Mouse (Mus musculus) hindbrain, embryonic 10.5 days (tissue): ENCODE measurements around the gene Creld2. TPM values are rescaled to one million over a fixed set of nuclear protein-coding genes. Genes with fewer than 3 reads are reported as not detected.

Experiments used
- DNase-seq: peaks from one replicate; pipeline ENCODE4 v3.0.0-alpha.2; 2017; ENCODE audit warnings: low spot score
- H3K27ac ChIP-seq: fragments of 300-500 bp; sonication (generic); 2 replicates; pipeline ENCODE4 v1.5.1; 2016; ENCODE audit warnings: mild to moderate bottlenecking, moderate library complexity
- H3K27me3 ChIP-seq: fragments of 300-500 bp; sonication (generic); 2 replicates; pipeline ENCODE4 v1.6.1; 2016; ENCODE audit warnings: mild to moderate bottlenecking; ENCODE audit not compliant: poor library complexity, insufficient read depth, severe bottlenecking
- H3K36me3 ChIP-seq: fragments of 300-500 bp; sonication (generic); 2 replicates; pipeline ENCODE4 v1.6.1; 2016; ENCODE audit warnings: mild to moderate bottlenecking, moderate library complexity
- H3K4me1 ChIP-seq: fragments of 300-500 bp; sonication (generic); replicated peaks from 2 replicates; pipeline ENCODE4 v1.6.1; 2016; ENCODE audit warnings: mild to moderate bottlenecking
- H3K4me3 ChIP-seq: fragments of 300-500 bp; sonication (generic); 2 replicates; pipeline ENCODE4 v1.5.1; 2016; ENCODE audit warnings: mild to moderate bottlenecking, moderate library complexity
- H3K9me3 ChIP-seq: fragments of 300-500 bp; sonication (generic); 2 replicates; pipeline ENCODE4 v1.6.1; 2016; ENCODE audit warnings: mild to moderate bottlenecking, moderate library complexity
- WGBS: fragments of 180-500 bp; shearing (Covaris S2); methylation state at CpG from one replicate; pipeline ENCODE4 v1.1.7; 2016; 5-methylcytosine and 5-hydroxymethylcytosine counted together
- polyA plus RNA-seq: library from polyadenylated mRNA; unstranded; fragments of >200 nt; fragmentation: Nextera tagmentation; extraction: Ambion mirVana; gene quantifications from 2 replicates; pipeline ENCODE4 v1.2.1, GENCODE M21; 2016

Creld2 gene
- polyA plus RNA-seq, 1 experiment from 2014 or later = 88.5 TPM

DNA sequence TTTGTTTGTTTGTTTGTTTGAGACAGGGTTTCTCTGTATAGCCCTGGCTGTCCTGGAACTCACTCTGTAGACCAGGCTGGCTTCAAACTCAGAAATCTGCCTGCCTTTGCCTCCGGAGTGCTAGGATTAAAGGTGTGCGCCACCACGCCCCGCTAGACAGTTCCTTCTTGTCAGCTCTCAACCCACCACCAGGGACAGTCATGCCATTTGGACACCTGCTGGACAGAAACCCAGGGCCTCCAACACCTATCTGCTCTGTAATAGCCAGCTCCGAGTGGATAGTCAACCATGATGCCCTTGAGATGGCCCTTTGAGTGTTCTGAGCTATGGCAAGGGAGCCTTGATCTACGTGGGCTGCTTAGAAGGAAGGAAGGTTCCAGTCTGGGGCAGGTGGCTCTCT lies 16.6 kb downstream of the Creld2 start:
- Histone ChIP-seq H3K27ac (no peak overlapping the region), H3K36me3 (no peaks in the 10 kb centered on the region), H3K4me1 (peaks cover 41% of the 10 kb centered on the region), H3K9me3 (no peaks in the 10 kb centered on the region), H3K27me3 (no peaks in the 10 kb centered on the region), H3K4me3 (no peak overlapping the region)
- DNase-seq = no peak
- WGBS = 82% methylated on average over 6 of the region's 6 CpGs

DNA sequence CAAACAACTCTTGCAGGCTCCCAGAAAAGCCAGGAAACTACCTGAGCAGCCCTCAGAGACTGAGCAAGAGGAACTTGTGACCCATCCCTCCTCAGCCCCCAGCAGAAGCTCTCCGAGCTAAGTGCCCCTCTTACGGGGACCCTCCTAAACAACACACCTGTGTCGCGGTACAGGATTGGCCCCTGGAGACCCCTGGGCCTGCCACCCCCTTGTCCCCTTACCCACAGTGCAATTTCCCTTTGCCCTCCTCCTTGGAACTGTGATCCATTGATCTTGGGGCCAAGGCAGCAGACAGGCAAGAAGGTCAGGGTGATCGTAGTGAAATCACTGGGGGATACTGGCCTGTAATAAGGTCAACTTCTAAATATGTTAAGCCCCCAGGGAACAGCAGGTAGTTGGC lies 17.1 kb downstream of the Creld2 start:
- H3K4me3 ChIP-seq = no peak overlapping the region
- no peak for DNase-seq
- H3K36me3 ChIP-seq = no peaks in the 10 kb centered on the region
- WGBS = 73% methylated on average over 5 of the region's 5 CpGs
- H3K27ac ChIP-seq = no peak overlapping the region
- peaks cover 39% of the 10 kb centered on the region for H3K4me1 ChIP-seq
- no peaks in the 10 kb centered on the region for H3K9me3 ChIP-seq
- H3K27me3 ChIP-seq = no peaks in the 10 kb centered on the region

DNA sequence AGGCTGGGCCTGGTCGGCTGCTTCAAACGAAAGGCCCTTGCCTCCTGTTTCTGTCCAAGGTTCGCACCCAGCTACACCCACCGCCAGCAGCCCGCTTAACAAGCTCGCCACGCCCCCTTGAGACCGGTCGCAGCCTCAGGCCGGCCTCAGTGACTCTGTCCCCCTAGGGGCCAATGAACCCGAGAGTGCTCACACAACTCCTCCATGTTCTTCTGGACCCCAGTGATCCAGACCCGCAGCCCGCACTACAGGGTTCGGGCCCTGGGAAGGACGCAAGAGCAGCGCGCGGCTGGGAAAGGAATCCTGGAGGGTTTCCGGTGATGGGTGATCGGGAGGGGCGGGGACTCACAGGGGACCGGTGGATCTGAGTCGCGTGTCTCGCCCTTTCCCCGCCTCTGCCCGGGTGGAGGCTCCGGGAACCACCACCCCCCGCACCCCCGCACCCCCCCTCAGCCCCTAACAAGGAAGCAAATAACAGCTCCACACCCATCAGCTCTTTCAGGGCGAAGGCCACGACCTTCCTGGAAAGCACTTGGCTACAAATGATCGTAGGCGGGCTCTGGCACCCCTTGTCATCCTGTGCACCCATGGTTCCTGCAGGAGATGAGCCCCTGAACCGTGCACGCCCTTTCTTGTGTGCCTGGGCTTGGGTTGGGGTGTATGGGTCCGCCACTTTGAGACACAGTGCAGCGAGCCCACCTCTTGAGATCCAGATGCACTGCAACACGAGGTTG lies 17.9 kb downstream of the Creld2 start:
- under 1% methylated on average over 39 of the region's 39 CpGs for WGBS
- no peaks in the 10 kb centered on the region for H3K27me3 ChIP-seq
- peak overlapping the region; percentile 63 for H3K4me3 ChIP-seq
- no peaks in the 10 kb centered on the region for H3K9me3 ChIP-seq
- H3K36me3 ChIP-seq = no peaks in the 10 kb centered on the region
- peak; percentile 69 for DNase-seq
- peak overlapping the region; percentile 86 for H3K27ac ChIP-seq
- peaks cover 39% of the 10 kb centered on the region for H3K4me1 ChIP-seq

DNA sequence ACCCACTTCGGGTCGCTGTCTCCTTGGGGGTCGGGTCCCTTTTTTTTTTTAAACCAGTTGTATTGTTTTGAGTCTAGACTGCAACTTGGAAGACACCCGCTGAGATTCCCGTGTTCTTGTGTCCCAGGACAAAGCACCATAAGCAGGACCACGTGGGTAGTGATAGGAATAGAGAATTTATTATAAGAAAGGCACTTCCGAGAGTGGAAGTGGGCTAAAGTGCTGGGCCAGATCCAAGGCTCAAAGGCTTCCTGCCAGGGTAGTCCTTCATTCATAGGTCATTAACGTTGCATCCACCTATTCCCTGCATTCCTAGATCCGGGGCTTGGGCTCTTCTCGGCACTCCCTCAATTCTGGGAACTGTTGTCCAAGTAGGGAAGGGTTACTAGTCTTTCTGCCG lies 18.5 kb downstream of the Creld2 start:
- peaks cover 39% of the 10 kb centered on the region for H3K4me1 ChIP-seq
- 2% methylated on average over 11 of the region's 11 CpGs for WGBS
- H3K36me3 ChIP-seq = no peaks in the 10 kb centered on the region
- H3K4me3 ChIP-seq = peak overlapping the region; percentile 63
- peak overlapping the region; percentile 86 for H3K27ac ChIP-seq
- no peaks in the 10 kb centered on the region for H3K27me3 ChIP-seq
- no peaks in the 10 kb centered on the region for H3K9me3 ChIP-seq
- DNase-seq = no peak

DNA sequence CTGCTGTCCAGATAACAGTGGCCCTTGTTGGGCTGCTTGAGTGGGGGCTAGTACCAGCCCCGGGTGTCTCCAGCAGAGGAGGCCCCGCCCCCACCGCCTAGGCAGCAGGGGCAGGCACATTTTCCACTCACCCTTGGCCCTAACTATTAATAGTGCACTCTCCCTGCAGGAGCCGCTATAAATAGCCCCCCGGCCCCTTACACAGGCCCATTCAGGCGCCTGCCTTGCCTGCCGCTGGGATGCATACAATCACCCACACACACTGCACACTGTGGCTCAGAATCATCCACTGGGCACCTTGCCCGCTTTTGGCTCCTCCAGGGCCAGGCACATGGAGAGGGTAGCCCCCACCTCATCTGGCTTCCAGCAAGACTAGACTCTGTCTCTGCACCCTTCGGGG lies 19.8 kb downstream of the Creld2 start:
- no peak for DNase-seq
- Histone ChIP-seq H3K9me3 (no peaks in the 10 kb centered on the region), H3K36me3 (no peaks in the 10 kb centered on the region), H3K4me1 (peaks cover 46% of the 10 kb centered on the region), H3K4me3 (no peak overlapping the region), H3K27ac (peak overlapping the region; percentile 70), H3K27me3 (no peaks in the 10 kb centered on the region)
- WGBS = 31% methylated on average over 9 of the region's 9 CpGs

DNA sequence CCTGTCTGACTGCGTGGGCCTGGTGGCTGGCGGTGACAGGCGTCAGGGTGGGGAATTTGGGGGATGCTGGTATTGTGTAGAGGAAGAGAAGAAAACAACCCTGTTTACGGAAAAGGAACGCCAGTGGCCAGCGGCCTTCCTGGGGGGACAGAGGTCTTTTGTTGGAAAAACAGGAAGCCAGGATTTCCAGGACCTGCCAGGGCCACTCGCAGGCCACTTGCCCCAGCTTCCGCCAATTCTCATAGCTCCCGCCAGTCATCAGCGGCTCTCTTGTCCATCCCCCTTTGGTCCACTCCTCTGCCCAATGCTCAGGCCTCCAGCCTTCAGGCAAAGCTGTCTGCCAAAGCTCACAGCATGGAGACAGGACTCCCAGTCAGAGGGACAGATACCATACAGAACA lies 20.7 kb downstream of the Creld2 start:
- 52% methylated on average over 10 of the region's 10 CpGs for WGBS
- Histone ChIP-seq H3K4me1 (peaks cover 46% of the 10 kb centered on the region), H3K36me3 (no peaks in the 10 kb centered on the region), H3K4me3 (no peak overlapping the region), H3K27me3 (no peaks in the 10 kb centered on the region), H3K27ac (peak overlapping the region; percentile 70; the same call in 1 of the 2 replicates), H3K9me3 (no peaks in the 10 kb centered on the region)
- DNase-seq = peak; percentile 26

DNA sequence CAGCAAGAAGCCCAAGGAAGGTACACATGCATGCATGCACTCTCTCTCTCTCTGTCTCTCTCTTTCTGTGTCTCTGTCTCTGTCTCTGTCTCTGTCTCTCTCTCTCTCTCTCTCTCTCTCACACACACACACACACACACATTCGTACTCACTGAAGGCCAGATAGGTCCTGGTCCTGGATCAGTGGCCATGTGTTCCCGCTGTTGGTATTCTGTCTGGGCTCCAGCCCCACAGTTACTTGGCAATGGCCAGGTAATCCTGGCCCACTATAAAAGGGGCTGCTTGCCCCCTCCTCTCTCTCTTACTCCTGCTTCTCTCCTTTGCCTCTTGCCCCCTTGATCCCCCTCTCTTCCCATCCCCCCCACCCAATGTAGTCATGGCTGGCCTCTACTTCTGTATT lies 21.7 kb downstream of the Creld2 start:
- DNase-seq = no peak
- Histone ChIP-seq H3K9me3 (no peaks in the 10 kb centered on the region), H3K27me3 (no peaks in the 10 kb centered on the region), H3K36me3 (no peaks in the 10 kb centered on the region), H3K4me1 (peaks cover 46% of the 10 kb centered on the region), H3K4me3 (no peak overlapping the region), H3K27ac (no peak overlapping the region)
- WGBS = 93% methylated on average over 2 of the region's 2 CpGs

DNA sequence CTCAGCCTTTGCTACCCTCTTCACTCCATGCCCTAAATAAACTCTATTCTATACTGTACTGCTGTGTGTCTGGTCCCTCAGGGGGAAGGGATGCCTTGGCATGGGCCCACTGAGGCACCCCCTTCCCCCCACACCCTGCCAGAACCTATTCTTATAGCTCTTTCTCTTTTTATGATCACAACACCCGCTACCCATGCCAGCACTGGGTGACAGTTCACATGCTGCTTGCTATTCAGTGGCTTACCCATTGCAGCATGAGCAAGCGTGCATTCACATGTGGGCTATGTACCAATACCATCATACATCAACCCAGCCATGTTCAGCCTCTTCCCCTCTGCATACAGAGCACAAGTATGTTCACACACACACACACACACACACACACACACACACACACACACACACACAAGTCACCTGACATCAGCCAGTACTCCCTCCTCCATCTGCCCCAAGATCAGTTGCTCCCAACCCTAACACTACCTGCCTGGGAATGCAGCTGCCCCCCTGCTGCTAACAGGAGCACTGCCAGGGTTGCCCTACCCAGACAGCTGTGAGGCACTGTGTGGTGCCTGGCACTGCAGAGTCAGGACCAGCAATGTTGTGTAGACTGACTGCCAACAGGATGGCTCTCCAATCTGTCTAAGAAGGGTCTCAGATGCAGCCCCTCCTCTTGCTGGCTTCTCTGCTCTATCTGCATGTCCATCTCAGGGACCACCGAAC lies 22.3 kb downstream of the Creld2 start:
- H3K27me3 ChIP-seq = no peaks in the 10 kb centered on the region
- H3K27ac ChIP-seq = no peak overlapping the region
- WGBS = 92% methylated on average over 3 of the region's 3 CpGs

DNA sequence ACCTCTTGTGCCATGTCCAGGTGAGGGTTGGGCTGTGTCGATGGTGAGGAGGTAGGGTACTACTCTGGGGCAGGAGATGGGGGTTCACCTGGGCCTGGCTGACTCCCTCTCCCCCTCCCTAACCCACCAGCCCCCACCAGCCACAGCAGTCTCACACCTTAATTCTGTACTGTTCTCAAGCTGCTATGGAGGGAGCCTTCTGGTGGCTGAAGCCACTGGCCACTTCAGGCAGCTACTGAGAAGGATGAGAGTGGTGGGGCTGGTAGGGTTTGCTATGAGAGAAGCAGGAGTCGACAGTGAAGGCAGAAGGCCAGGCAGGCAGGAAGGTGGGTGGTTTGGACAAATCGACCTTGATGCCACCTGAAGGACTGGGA lies 22.8 kb downstream of the Creld2 start:
- Histone ChIP-seq H3K4me3 (no peak overlapping the region), H3K27me3 (no peaks in the 10 kb centered on the region)
- WGBS = 80% methylated on average over 3 of the region's 3 CpGs

More for the DNA sequence above, 22.3 kb downstream of the Creld2 start:
- no peak for DNase-seq
- no peaks in the 10 kb centered on the region for H3K36me3 ChIP-seq
- H3K9me3 ChIP-seq = no peaks in the 10 kb centered on the region
- H3K4me1 ChIP-seq = peaks cover 43% of the 10 kb centered on the region
- no peak overlapping the region for H3K4me3 ChIP-seq

DNA sequence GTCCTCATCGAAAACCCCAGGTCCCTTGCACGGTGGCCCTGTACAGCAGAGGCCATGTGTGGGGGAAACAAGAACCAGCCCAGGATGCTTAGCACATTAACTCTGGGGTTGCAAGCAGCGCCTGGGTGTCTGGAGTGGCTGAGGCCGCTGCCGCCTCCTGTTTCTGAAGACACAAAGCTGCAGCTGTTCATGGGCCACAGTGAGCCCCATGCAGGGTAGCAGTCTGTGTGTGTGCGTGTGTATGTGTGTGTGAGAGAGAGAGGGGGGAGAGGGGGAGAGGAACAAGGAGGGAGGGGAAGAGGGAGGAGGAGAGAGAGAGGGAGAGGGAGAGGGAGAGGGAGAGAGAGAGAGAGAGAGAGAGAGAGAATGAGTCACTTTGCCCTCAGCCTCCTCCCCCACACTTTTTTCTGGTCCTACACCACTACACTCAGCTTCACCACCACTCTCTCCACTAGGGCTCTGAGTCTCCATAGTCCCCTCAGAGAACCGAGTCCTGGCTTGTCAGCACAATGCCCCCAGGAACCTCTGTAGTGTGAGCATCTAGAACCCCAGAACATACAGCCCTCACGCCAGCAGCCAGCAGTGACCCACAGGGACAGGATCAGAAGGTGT lies 24.1 kb downstream of the Creld2 start:
- Histone ChIP-seq H3K27me3 (no peaks in the 10 kb centered on the region), H3K4me1 (peaks cover 28% of the 10 kb centered on the region), H3K9me3 (no peaks in the 10 kb centered on the region), H3K36me3 (no peaks in the 10 kb centered on the region), H3K4me3 (no peak overlapping the region), H3K27ac (peak overlapping the region; percentile 59; the same call in 1 of the 2 replicates)
- DNase-seq = no peak
- WGBS = 49% methylated on average over 8 of the region's 8 CpGs

More for the DNA sequence above, 22.8 kb downstream of the Creld2 start:
- Histone ChIP-seq H3K9me3 (no peaks in the 10 kb centered on the region), H3K36me3 (no peaks in the 10 kb centered on the region), H3K4me1 (peaks cover 37% of the 10 kb centered on the region), H3K27ac (no peak overlapping the region)
- no peak for DNase-seq

DNA sequence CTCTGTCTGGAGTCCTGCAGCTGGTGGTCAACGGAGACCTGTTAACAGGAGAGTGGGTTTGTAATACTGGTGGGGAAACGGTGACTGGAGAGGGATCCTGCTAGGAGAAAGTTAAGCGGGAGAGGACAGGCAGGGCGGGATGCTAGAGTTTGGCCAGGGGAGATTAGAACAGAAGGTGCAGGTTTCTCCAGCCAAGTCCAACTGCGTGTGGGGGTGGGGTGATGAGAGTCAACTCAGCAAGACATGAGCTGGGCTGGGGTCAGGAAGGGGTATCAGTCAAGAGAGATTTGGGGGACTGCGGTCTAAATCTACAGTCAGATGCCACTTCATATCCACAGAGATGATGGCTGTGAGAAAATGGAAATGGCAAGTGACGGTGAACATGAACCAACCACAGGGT lies 25.5 kb downstream of the Creld2 start:
- H3K36me3 ChIP-seq = no peaks in the 10 kb centered on the region
- 87% methylated on average over 7 of the region's 7 CpGs for WGBS
- H3K4me1 ChIP-seq = peaks cover 16% of the 10 kb centered on the region
- H3K4me3 ChIP-seq = no peak overlapping the region
- no peak overlapping the region for H3K27ac ChIP-seq
- H3K27me3 ChIP-seq = no peaks in the 10 kb centered on the region
- no peak for DNase-seq
- H3K9me3 ChIP-seq = no peaks in the 10 kb centered on the region

DNA sequence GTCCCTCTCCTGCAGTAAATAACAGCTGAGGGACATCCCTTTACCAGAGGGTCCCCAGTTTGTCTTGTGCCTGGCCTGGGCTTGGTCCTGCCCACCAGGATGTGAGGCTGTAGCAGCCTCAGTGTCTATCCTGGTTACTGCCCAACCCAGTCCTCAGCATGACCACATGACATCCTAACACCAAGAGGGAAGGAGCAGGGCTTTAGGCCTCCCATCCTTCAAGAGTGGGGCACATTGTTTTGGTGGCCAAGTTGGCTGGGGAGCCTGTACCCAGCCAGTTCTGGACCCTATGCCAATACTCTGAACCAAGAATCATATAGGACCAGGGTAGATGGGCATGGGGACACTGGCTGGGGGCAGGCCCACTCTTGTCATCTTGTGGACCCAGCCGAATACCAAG lies 29.2 kb downstream of the Creld2 start:
- no peak overlapping the region for H3K27ac ChIP-seq
- H3K4me1 ChIP-seq = peaks cover 26% of the 10 kb centered on the region
- WGBS = 97% methylated on average over 1 of the region's 1 CpGs
- no peaks in the 10 kb centered on the region for H3K36me3 ChIP-seq
- no peak overlapping the region for H3K4me3 ChIP-seq
- no peaks in the 10 kb centered on the region for H3K9me3 ChIP-seq
- DNase-seq = no peak
- no peaks in the 10 kb centered on the region for H3K27me3 ChIP-seq

DNA sequence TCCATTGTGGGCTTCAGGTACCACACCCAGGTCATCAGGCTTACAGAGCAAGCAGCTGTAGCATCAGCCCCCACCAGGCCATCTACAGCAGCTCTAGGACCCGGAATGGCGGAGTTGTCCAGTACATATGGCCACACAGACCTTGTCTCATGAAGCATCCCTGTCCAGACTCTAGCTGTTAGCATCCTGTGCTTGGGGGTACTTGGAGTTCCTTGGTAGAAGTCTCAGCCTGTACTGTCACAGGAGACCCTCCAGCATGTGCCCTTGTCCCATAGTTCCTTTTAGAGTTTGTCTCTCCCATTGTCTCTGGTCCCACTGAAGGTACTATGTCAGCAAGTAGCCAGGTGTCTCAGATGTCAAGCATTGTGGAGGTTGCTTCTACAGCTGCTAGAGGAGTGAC lies 30.2 kb downstream of the Creld2 start:
- peaks cover 30% of the 10 kb centered on the region for H3K4me1 ChIP-seq
- no peak overlapping the region for H3K4me3 ChIP-seq
- H3K9me3 ChIP-seq = no peaks in the 10 kb centered on the region
- 84% methylated on average over 2 of the region's 2 CpGs for WGBS
- no peak overlapping the region; the same call in 1 of the 2 replicates for H3K27ac ChIP-seq
- no peaks in the 10 kb centered on the region for H3K36me3 ChIP-seq
- DNase-seq = no peak
- no peaks in the 10 kb centered on the region for H3K27me3 ChIP-seq
